Mouse (Mus musculus) embryonic facial prominence, embryonic 14.5 days (tissue): ENCODE measurements around the gene Tspan12. TPM values are rescaled to one million over a fixed set of nuclear protein-coding genes. Genes with fewer than 3 reads are reported as not detected.
"Not testable (repeated sequence)": the region's sequence is repeated elsewhere in the genome, so short reads cannot be mapped to it uniquely, and the experiment has no call there.

Experiments used
- ATAC-seq: fragments of 200-750 bp; cut with Nextera tagmentation; 2 replicates; pipeline ENCODE4 v1.8.0; 2017; ENCODE audit warnings: low read depth, moderate number of reproducible peaks, moderate TSS enrichment
- DNase-seq: peaks from one replicate; pipeline ENCODE4 v3.0.0-alpha.2; 2015; ENCODE audit warnings: low spot score
- H3K27ac ChIP-seq: fragments of 300-500 bp; sonication (generic); replicated peaks from 2 replicates; pipeline ENCODE4 v1.5.1; 2014; ENCODE audit warnings: low read depth, mild to moderate bottlenecking, low read length, moderate library complexity
- H3K27me3 ChIP-seq: fragments of 300-500 bp; sonication (generic); replicated peaks from 2 replicates; pipeline ENCODE4 v1.6.1; 2014; ENCODE audit warnings: low read length; ENCODE audit not compliant: control insufficient read depth, insufficient read depth
- H3K36me3 ChIP-seq: fragments of 300-500 bp; sonication (generic); 2 replicates; pipeline ENCODE4 v1.6.1; 2014; ENCODE audit warnings: low read length, mixed read lengths; ENCODE audit not compliant: control insufficient read depth, insufficient read depth
- H3K4me1 ChIP-seq: fragments of 300-500 bp; sonication (generic); 2 replicates; pipeline ENCODE4 v1.6.1; 2014; ENCODE audit warnings: antibody characterized with exemption, low read length; ENCODE audit not compliant: control insufficient read depth, insufficient read depth
- H3K4me2 ChIP-seq: fragments of 300-500 bp; sonication (generic); 2 replicates; pipeline ENCODE4 v1.6.1; 2014; ENCODE audit warnings: low read depth, mild to moderate bottlenecking, low read length, moderate library complexity, mixed read lengths
- H3K4me3 ChIP-seq: fragments of 300-500 bp; sonication (generic); 2 replicates; pipeline ENCODE4 v1.5.1; 2014; ENCODE audit warnings: low read depth, mild to moderate bottlenecking, low read length
- H3K9ac ChIP-seq: fragments of 300-500 bp; sonication (generic); 2 replicates; pipeline ENCODE4 v1.6.1; 2014; ENCODE audit warnings: low read depth, mild to moderate bottlenecking, low read length, moderate library complexity, mixed read lengths
- H3K9me3 ChIP-seq: fragments of 300-500 bp; sonication (generic); 2 replicates; pipeline ENCODE4 v1.6.1; 2016; ENCODE audit warnings: low read length; ENCODE audit not compliant: control insufficient read depth
- WGBS: fragments of 180-500 bp; shearing (Covaris S2); extraction: QIAGEN DNeasy Blood & Tissue Kit; methylation state at CpG from one replicate; pipeline ENCODE4 v1.1.7; 2014; 5-methylcytosine and 5-hydroxymethylcytosine counted together
- polyA plus RNA-seq: library from polyadenylated mRNA; unstranded; fragments of >200 nt; fragmentation: Nextera tagmentation; extraction: Ambion mirVana; gene quantifications from 2 replicates; pipeline ENCODE4 v1.2.1, GENCODE M21; 2014

Tspan12 gene
- polyA plus RNA-seq, result 50.5 and 52.8 TPM in 2 replicates

DNA sequence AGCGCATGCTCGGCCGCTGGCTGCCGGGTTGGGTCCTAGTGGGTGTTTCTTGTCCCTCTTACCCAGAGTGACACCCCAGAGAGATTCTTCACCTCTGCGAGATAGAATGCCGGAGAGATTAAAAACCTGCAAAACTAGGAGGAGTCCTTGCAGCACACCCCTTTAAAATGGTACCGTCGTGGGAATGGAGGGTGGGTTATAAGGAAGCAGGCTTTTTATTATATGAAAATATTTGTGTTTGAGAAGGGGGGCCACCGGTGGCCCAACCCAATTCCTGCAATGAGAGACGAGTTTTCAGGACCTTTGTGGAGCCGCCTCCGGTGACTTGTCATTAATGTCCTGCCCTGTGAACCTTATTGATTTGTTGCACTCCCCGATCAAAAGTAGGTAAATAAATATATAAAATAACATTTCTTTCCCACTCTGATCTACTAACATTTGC is at the start of gene Tspan12:
TSS of gene Tspan12 (minus strand) at position 172 of the 442 bp plus-strand sequence.
- peak within 1 kb of the TSS; percentile 81 for H3K9ac ChIP-seq
- no peak for ATAC-seq
- under 1% methylated on average over 13 of the region's 13 CpGs for WGBS

DNA sequence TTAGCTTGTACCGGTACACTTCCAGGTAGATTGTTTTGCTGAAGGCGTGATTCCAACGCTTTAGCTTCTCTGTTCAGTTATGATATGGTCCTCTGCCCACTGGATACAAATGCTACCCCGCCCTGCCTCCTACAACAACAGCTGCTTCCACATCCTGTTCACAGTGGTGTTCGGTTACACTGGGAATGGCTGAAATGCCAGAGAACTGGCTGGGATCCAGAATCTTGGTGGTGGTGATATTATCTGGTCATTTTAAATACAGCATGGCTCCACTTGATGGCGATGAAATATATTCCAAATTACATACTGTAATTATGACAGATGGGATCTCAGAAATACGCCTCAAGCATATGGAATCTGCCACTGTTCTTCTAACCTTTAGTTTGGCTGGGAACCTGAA is 42.1 kb upstream of the Tspan12 start:
- Histone ChIP-seq H3K4me3 (no peak overlapping the region), H3K36me3 (no peaks in the 10 kb centered on the region), H3K9ac (no peak overlapping the region), H3K4me1 (no peaks in the 10 kb centered on the region; the same call in 1 of the 2 replicates), H3K27ac (no peak overlapping the region), H3K9me3 (no peaks in the 10 kb centered on the region), H3K4me2 (no peak overlapping the region), H3K27me3 (no peaks in the 10 kb centered on the region)
- ATAC-seq (peak; percentile 90), DNase-seq (peak; percentile 92)
- 37% methylated on average over 7 of the region's 7 CpGs for WGBS

More for the DNA sequence above, at the start of gene Tspan12:
- Histone ChIP-seq H3K27ac (peak within 1 kb of the TSS; percentile 80), H3K4me3 (peak within 1 kb of the TSS; percentile 88), H3K27me3 (no peaks in the 10 kb centered on the region), H3K4me1 (no peaks in the 10 kb centered on the region; the same call in 1 of the 2 replicates), H3K4me2 (peak within 1 kb of the TSS; percentile 62), H3K9me3 (no peaks in the 10 kb centered on the region), H3K36me3 (no peaks in the 10 kb centered on the region)
- no peak for DNase-seq

DNA sequence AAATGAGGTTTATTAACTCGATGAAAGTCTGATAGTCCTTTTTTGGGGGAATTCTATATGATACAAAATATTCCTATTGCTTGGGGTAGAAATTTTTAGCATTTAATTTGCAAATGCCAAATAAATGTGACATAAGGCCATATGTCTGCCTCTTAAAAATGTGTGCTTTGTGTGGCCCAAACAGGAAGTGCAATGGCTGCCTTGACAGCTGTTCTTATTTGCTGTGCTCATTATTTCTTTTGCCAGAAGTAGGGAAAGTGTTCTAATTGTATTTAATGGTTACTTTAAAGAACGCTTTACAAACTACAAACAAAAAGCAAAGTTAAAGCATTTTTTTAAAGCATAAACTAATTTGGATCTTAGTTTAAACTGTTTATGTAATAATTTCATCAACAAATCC is 36.8 kb upstream of the Tspan12 start:
- Histone ChIP-seq H3K36me3 (no peaks in the 10 kb centered on the region), H3K27ac (no peak overlapping the region), H3K9me3 (no peaks in the 10 kb centered on the region), H3K27me3 (no peaks in the 10 kb centered on the region), H3K4me1 (no peaks in the 10 kb centered on the region; the same call in 1 of the 2 replicates), H3K4me2 (no peak overlapping the region), H3K9ac (no peak overlapping the region), H3K4me3 (no peak overlapping the region)
- ATAC-seq (no peak), DNase-seq (no peak)
- 72% methylated on average over 2 of the region's 2 CpGs for WGBS

DNA sequence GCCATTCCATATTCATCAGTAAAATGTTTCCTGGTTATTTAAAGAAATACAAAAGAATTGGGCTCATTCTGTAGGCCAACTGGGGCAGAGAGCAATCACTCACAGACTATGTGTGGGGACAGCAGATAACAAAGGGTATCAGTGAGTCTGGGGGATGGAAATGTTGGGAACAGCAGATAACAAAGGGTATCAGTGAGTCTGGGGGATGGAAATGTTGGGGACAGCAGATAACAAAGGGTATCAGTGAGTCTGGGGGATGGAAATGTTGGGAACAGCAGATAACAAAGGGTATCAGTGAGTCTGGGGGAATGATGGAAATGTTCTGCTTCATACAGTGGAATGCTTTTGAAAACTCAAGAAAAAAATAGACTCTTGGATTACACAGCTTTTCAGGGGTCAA is 35.7 kb upstream of the Tspan12 start:
- not testable (repeated sequence) for H3K27me3 ChIP-seq, H3K4me2 ChIP-seq, ATAC-seq, H3K4me3 ChIP-seq, H3K27ac ChIP-seq, H3K4me1 ChIP-seq, H3K36me3 ChIP-seq, H3K9me3 ChIP-seq, H3K9ac ChIP-seq, DNase-seq

DNA sequence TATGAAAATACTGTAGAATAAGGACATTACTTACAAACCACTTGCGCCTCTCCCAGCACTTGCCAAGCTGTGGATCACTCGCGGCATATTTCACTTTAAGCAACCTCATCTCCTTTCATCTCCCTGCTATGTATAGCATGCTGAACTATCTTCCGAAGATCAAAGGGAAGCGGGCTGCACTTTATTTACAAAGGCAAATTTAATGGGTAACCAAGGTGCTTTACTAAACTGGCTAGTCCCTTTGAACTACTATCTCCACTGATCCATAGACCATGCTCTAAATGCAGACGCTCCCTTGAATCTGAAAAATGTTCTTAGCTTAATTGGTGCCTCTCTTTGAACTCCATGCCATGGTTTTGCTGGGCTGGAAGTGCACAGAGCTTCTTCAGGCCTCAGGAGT is 27.2 kb upstream of the Tspan12 start:
- no peak overlapping the region for H3K27ac ChIP-seq
- WGBS, result 64% methylated on average over 6 of the region's 6 CpGs
- no peaks in the 10 kb centered on the region for H3K9me3 ChIP-seq
- H3K4me3 ChIP-seq, result no peak overlapping the region
- ATAC-seq (no peak), DNase-seq (no peak)
- no peak overlapping the region for H3K4me2 ChIP-seq
- H3K36me3 ChIP-seq, result no peaks in the 10 kb centered on the region
- H3K4me1 ChIP-seq, result no peaks in the 10 kb centered on the region
- H3K9ac ChIP-seq, result no peak overlapping the region
- no peaks in the 10 kb centered on the region for H3K27me3 ChIP-seq

GRCm38 (mm10) chr6:21867310-21867709 is 15.0 kb upstream of the Tspan12 start:
- ATAC-seq (peak; percentile 34; the same call in 1 of the 2 replicates), DNase-seq (peak; percentile 66)
- H3K4me3 ChIP-seq, result no peak overlapping the region
- H3K9me3 ChIP-seq, result no peaks in the 10 kb centered on the region
- no peak overlapping the region for H3K9ac ChIP-seq
- no peaks in the 10 kb centered on the region for H3K27me3 ChIP-seq
- no peaks in the 10 kb centered on the region for H3K4me1 ChIP-seq
- H3K36me3 ChIP-seq, result no peaks in the 10 kb centered on the region
- H3K4me2 ChIP-seq, result no peak overlapping the region
- H3K27ac ChIP-seq, result no peak overlapping the region
- WGBS, result 55% methylated on average over 1 of the region's 1 CpGs

GRCm38 (mm10) chr6:21864179-21864578 is 11.9 kb upstream of the Tspan12 start:
- no peak overlapping the region for H3K9ac ChIP-seq
- peak overlapping the region; percentile 1; the same call in 1 of the 2 replicates for H3K27ac ChIP-seq
- H3K4me3 ChIP-seq, result no peak overlapping the region
- H3K4me1 ChIP-seq, result no peaks in the 10 kb centered on the region
- 20% methylated on average over 8 of the region's 8 CpGs for WGBS
- H3K36me3 ChIP-seq, result no peaks in the 10 kb centered on the region
- no peaks in the 10 kb centered on the region for H3K9me3 ChIP-seq
- DNase-seq, result peak; percentile 73
- no peaks in the 10 kb centered on the region for H3K27me3 ChIP-seq
- no peak overlapping the region for H3K4me2 ChIP-seq
- ATAC-seq, result peak; percentile 62

GRCm38 (mm10) chr6:21863561-21863960 is 11.2 kb upstream of the Tspan12 start:
- Histone ChIP-seq H3K4me1 (no peaks in the 10 kb centered on the region), H3K27ac (0 out of 2 replicates have a peak overlapping the region, but pooled peaks have one; percentile 13), H3K4me2 (no peak overlapping the region), H3K9ac (no peak overlapping the region), H3K4me3 (no peak overlapping the region), H3K36me3 (no peaks in the 10 kb centered on the region), H3K9me3 (no peaks in the 10 kb centered on the region), H3K27me3 (no peaks in the 10 kb centered on the region)
- DNase-seq, result peak; percentile 57
- peak; percentile 86 for ATAC-seq
- WGBS, result 25% methylated on average over 1 of the region's 1 CpGs

GRCm38 (mm10) chr6:21861316-21861715 is 9.0 kb upstream of the Tspan12 start:
- H3K4me2 ChIP-seq, result no peak overlapping the region
- 71% methylated on average over 2 of the region's 2 CpGs for WGBS
- no peaks in the 10 kb centered on the region for H3K9me3 ChIP-seq
- no peak for ATAC-seq
- no peaks in the 10 kb centered on the region; the same call in 1 of the 2 replicates for H3K4me1 ChIP-seq
- H3K4me3 ChIP-seq, result no peak overlapping the region
- DNase-seq, result no peak
- no peaks in the 10 kb centered on the region for H3K27me3 ChIP-seq
- H3K9ac ChIP-seq, result no peak overlapping the region
- no peaks in the 10 kb centered on the region for H3K36me3 ChIP-seq
- no peak overlapping the region for H3K27ac ChIP-seq
